Mouse (Mus musculus): ENCODE results near the gene Daam1. TPM values are rescaled to one million over a fixed set of nuclear protein-coding genes. Genes with fewer than 3 reads are reported as not detected.

The Daam1 gene
- polyA plus RNA-seq, 1 experiment from 2014 or later: 7.7 TPM

GRCm38 (mm10) chr12:71824927-71825326 lies 6.0 kb upstream of the Daam1 start:
- no peaks in the 10 kb centered on the region for H3K9me3 ChIP-seq (ENCODE audit: control insufficient read depth, low read length)
- WGBS: 78% methylated on average over 6 of the region's 6 CpGs
- no peaks in the 10 kb centered on the region for H3K4me1 ChIP-seq (ENCODE audit: control insufficient read depth, insufficient read depth, low read length)

GRCm38 (mm10) chr12:71830139-71830538 lies 739 bp upstream of the Daam1 start:
- Histone ChIP-seq H3K9me3 (ENCODE audit: control insufficient read depth, low read length) (no peaks in the 10 kb centered on the region), H3K27me3 (replicated peaks; ENCODE audit: control insufficient read depth, insufficient read depth, low read length) (no peaks in the 10 kb centered on the region), H3K27ac (ENCODE audit: low read length) (0 out of 2 replicates have a peak overlapping the region, but pooled peaks have one; percentile 43), H3K4me3 (ENCODE audit: low read length) (peak overlapping the region; percentile 78), H3K4me2 (ENCODE audit: low read depth, low read length) (peak overlapping the region; percentile 56), H3K4me1 (ENCODE audit: control insufficient read depth, insufficient read depth, low read length) (peaks cover 10% of the 10 kb centered on the region), H3K9ac (ENCODE audit: low read depth, low read length) (peak overlapping the region; percentile 75), H3K36me3 (ENCODE audit: control insufficient read depth, insufficient read depth, low read length) (no peaks in the 10 kb centered on the region)
- 11% methylated on average over 10 of the region's 10 CpGs for WGBS
- ATAC-seq: no peak

More at GRCm38 (mm10) chr12:71824927-71825326, 6.0 kb upstream of the Daam1 start:
- Histone ChIP-seq H3K4me2 (ENCODE audit: low read depth, low read length) (no peak overlapping the region), H3K27ac (ENCODE audit: low read length) (no peak overlapping the region), H3K4me3 (ENCODE audit: low read length) (no peak overlapping the region), H3K27me3 (replicated peaks; ENCODE audit: control insufficient read depth, insufficient read depth, low read length) (no peaks in the 10 kb centered on the region), H3K36me3 (ENCODE audit: control insufficient read depth, insufficient read depth, low read length) (no peaks in the 10 kb centered on the region), H3K9ac (ENCODE audit: low read depth, low read length) (no peak overlapping the region)
- no peak for ATAC-seq

GRCm38 (mm10) chr12:71831258-71832087 lies 595 bp downstream of the Daam1 start:
- Histone ChIP-seq H3K4me3 (ENCODE audit: low read length) (peak overlapping the region; percentile 78), H3K4me2 (ENCODE audit: low read depth, low read length) (peak overlapping the region; percentile 92), H3K9me3 (ENCODE audit: control insufficient read depth, low read length) (no peaks in the 10 kb centered on the region), H3K27ac (ENCODE audit: low read length) (peak overlapping the region; percentile 94), H3K27me3 (replicated peaks; ENCODE audit: control insufficient read depth, insufficient read depth, low read length) (no peaks in the 10 kb centered on the region), H3K9ac (ENCODE audit: low read depth, low read length) (peak overlapping the region; percentile 89), H3K4me1 (ENCODE audit: control insufficient read depth, insufficient read depth, low read length) (peaks cover 16% of the 10 kb centered on the region), H3K36me3 (ENCODE audit: control insufficient read depth, insufficient read depth, low read length) (no peaks in the 10 kb centered on the region)
- peak; percentile 79 for ATAC-seq
- under 1% methylated on average over 55 of the region's 59 CpGs for WGBS

- no peaks in the 10 kb centered on the region for H3K9me3 ChIP-seq (ENCODE audit: control insufficient read depth, low read length)
- no peaks in the 10 kb centered on the region for H3K27me3 ChIP-seq (replicated peaks; ENCODE audit: control insufficient read depth, insufficient read depth, low read length)
- H3K4me2 ChIP-seq (ENCODE audit: low read depth, low read length): peak overlapping the region; percentile 92
- no peak for ATAC-seq
- WGBS: under 1% methylated on average over 12 of the region's 12 CpGs
- peak overlapping the region; percentile 89 for H3K9ac ChIP-seq (ENCODE audit: low read depth, low read length)
- 0 out of 2 replicates have a peak overlapping the region, but pooled peaks have one; percentile 94 for H3K27ac ChIP-seq (ENCODE audit: low read length)
- H3K36me3 ChIP-seq (ENCODE audit: control insufficient read depth, insufficient read depth, low read length): no peaks in the 10 kb centered on the region
- H3K4me3 ChIP-seq (ENCODE audit: low read length): peak overlapping the region; percentile 78
- peaks cover 22% of the 10 kb centered on the region for H3K4me1 ChIP-seq (ENCODE audit: control insufficient read depth, insufficient read depth, low read length)
These were observed 1.3 kb downstream of the Daam1 start for GRCm38 (mm10) chr12:71832225-71832624.

GRCm38 (mm10) chr12:71834041-71834440 lies 3.2 kb downstream of the Daam1 start:
- Histone ChIP-seq H3K9ac (ENCODE audit: low read depth, low read length) (no peak overlapping the region), H3K4me2 (ENCODE audit: low read depth, low read length) (no peak overlapping the region; the same call in 1 of the 2 replicates)
- 50% methylated on average over 7 of the region's 7 CpGs for WGBS

GRCm38 (mm10) chr12:71835966-71836668 lies 5.2 kb downstream of the Daam1 start:
- H3K9me3 ChIP-seq (ENCODE audit: control insufficient read depth, low read length): no peaks in the 10 kb centered on the region
- 47% methylated on average over 5 of the region's 5 CpGs for WGBS
- no peak overlapping the region for H3K4me2 ChIP-seq (ENCODE audit: low read depth, low read length)
- H3K27me3 ChIP-seq (replicated peaks; ENCODE audit: control insufficient read depth, insufficient read depth, low read length): no peaks in the 10 kb centered on the region
- H3K4me3 ChIP-seq (ENCODE audit: low read length): no peak overlapping the region
- H3K27ac ChIP-seq (ENCODE audit: low read length): peak overlapping the region; percentile 24; the same call in 1 of the 2 replicates
- H3K9ac ChIP-seq (ENCODE audit: low read depth, low read length): no peak overlapping the region
- H3K4me1 ChIP-seq (ENCODE audit: control insufficient read depth, insufficient read depth, low read length): peaks cover 42% of the 10 kb centered on the region
- H3K36me3 ChIP-seq (ENCODE audit: control insufficient read depth, insufficient read depth, low read length): no peaks in the 10 kb centered on the region
- peak; percentile 37 for ATAC-seq

More at GRCm38 (mm10) chr12:71834041-71834440, 3.2 kb downstream of the Daam1 start:
- H3K36me3 ChIP-seq (ENCODE audit: control insufficient read depth, insufficient read depth, low read length): no peaks in the 10 kb centered on the region
- ATAC-seq: no peak
- no peak overlapping the region for H3K4me3 ChIP-seq (ENCODE audit: low read length)
- no peak overlapping the region for H3K27ac ChIP-seq (ENCODE audit: low read length)
- no peaks in the 10 kb centered on the region for H3K27me3 ChIP-seq (replicated peaks; ENCODE audit: control insufficient read depth, insufficient read depth, low read length)
- H3K4me1 ChIP-seq (ENCODE audit: control insufficient read depth, insufficient read depth, low read length): peaks cover 36% of the 10 kb centered on the region
- H3K9me3 ChIP-seq (ENCODE audit: control insufficient read depth, low read length): no peaks in the 10 kb centered on the region

GRCm38 (mm10) chr12:71836776-71837175 lies 5.9 kb downstream of the Daam1 start:
- H3K27me3 ChIP-seq (replicated peaks; ENCODE audit: control insufficient read depth, insufficient read depth, low read length): no peaks in the 10 kb centered on the region
- no peak for ATAC-seq
- H3K36me3 ChIP-seq (ENCODE audit: control insufficient read depth, insufficient read depth, low read length): no peaks in the 10 kb centered on the region
- no peak overlapping the region; the same call in 1 of the 2 replicates for H3K27ac ChIP-seq (ENCODE audit: low read length)
- H3K9me3 ChIP-seq (ENCODE audit: control insufficient read depth, low read length): no peaks in the 10 kb centered on the region
- WGBS: 91% methylated on average over 6 of the region's 6 CpGs
- no peak overlapping the region for H3K4me3 ChIP-seq (ENCODE audit: low read length)
- H3K9ac ChIP-seq (ENCODE audit: low read depth, low read length): no peak overlapping the region
- H3K4me1 ChIP-seq (ENCODE audit: control insufficient read depth, insufficient read depth, low read length): peaks cover 48% of the 10 kb centered on the region
- H3K4me2 ChIP-seq (ENCODE audit: low read depth, low read length): no peak overlapping the region

- H3K27ac ChIP-seq (ENCODE audit: low read length): no peak overlapping the region
- no peaks in the 10 kb centered on the region for H3K9me3 ChIP-seq (ENCODE audit: control insufficient read depth, low read length)
- H3K4me3 ChIP-seq (ENCODE audit: low read length): no peak overlapping the region
- no peaks in the 10 kb centered on the region for H3K27me3 ChIP-seq (replicated peaks; ENCODE audit: control insufficient read depth, insufficient read depth, low read length)
- 71% methylated on average over 5 of the region's 5 CpGs for WGBS
- no peaks in the 10 kb centered on the region for H3K36me3 ChIP-seq (ENCODE audit: control insufficient read depth, insufficient read depth, low read length)
- H3K4me2 ChIP-seq (ENCODE audit: low read depth, low read length): no peak overlapping the region
- no peak overlapping the region for H3K9ac ChIP-seq (ENCODE audit: low read depth, low read length)
- ATAC-seq: no peak
- H3K4me1 ChIP-seq (ENCODE audit: control insufficient read depth, insufficient read depth, low read length): peaks cover 48% of the 10 kb centered on the region
These were observed 6.7 kb downstream of the Daam1 start for GRCm38 (mm10) chr12:71837576-71837975.

- 46% methylated on average over 2 of the region's 2 CpGs for WGBS
- Histone ChIP-seq H3K4me1 (ENCODE audit: control insufficient read depth, insufficient read depth, low read length) (peaks cover 44% of the 10 kb centered on the region), H3K9me3 (ENCODE audit: control insufficient read depth, low read length) (no peaks in the 10 kb centered on the region), H3K4me2 (ENCODE audit: low read depth, low read length) (no peak overlapping the region), H3K27ac (ENCODE audit: low read length) (no peak overlapping the region), H3K27me3 (replicated peaks; ENCODE audit: control insufficient read depth, insufficient read depth, low read length) (no peaks in the 10 kb centered on the region), H3K36me3 (ENCODE audit: control insufficient read depth, insufficient read depth, low read length) (no peaks in the 10 kb centered on the region), H3K4me3 (ENCODE audit: low read length) (no peak overlapping the region), H3K9ac (ENCODE audit: low read depth, low read length) (no peak overlapping the region)
- ATAC-seq: no peak
These were observed 7.4 kb downstream of the Daam1 start for GRCm38 (mm10) chr12:71838230-71838629.

Measured in intestine, embryonic 16.5 days (tissue).